Mouse (Mus musculus) left cerebral cortex, adult 2 months (tissue): ENCODE measurements around the gene Art3. TPM values are rescaled to one million over a fixed set of nuclear protein-coding genes. Genes with fewer than 3 reads are reported as not detected.
A peak's percentile ranks its signal among the peaks of the same experiment; 100 is the strongest.

ENCODE experiments used
- DNase-seq, 2 experiments: peaks; one replicate each; pipeline ENCODE4 v3.0.0; 2021 to 2022; ENCODE audit warnings: low spot score in 2 of 2, mixed read lengths in 1 of 2; ENCODE audit errors: extremely low spot score in 1 of 2
- H3K27ac ChIP-seq: fragments of 200-600 bp; 2 replicates; pipeline ENCODE4 v1.8.1; 2022
- H3K4me3 ChIP-seq: fragments of 200-600 bp; 2 replicates; pipeline ENCODE4 v1.8.1; 2022
- CTCF ChIP-seq: fragments of 200-600 bp; IDR thresholded peaks from 2 replicates; pipeline ENCODE4 v1.8.1; 2022; ENCODE audit warnings: antibody characterized with exemption, mild to moderate bottlenecking, moderate library complexity
- intact Hi-C: fragments of 180-260 bp; cut with DNase I; formaldehyde crosslinking; loops from one replicate; pipeline ENCODE4 v1.15.1; 2025
- total RNA-seq, 2 experiments: library from RNA; stranded (reverse); gene quantifications; 2 replicates each; pipeline ENCODE4 v1.2.3; 2021

Gene Art3
- total RNA-seq, 2 experiments from 2014 or later, result 3.8 to 7.5 TPM

GRCm38 (mm10) chr5:92370392-92370791 is 38.8 kb downstream of the Art3 start:
- Histone ChIP-seq H3K4me3 (no peak overlapping the region), H3K27ac (no peak overlapping the region)
- intact Hi-C loops, result no loop called here
- no peak for DNase-seq
- no peak for TF ChIP-seq CTCF

DNA sequence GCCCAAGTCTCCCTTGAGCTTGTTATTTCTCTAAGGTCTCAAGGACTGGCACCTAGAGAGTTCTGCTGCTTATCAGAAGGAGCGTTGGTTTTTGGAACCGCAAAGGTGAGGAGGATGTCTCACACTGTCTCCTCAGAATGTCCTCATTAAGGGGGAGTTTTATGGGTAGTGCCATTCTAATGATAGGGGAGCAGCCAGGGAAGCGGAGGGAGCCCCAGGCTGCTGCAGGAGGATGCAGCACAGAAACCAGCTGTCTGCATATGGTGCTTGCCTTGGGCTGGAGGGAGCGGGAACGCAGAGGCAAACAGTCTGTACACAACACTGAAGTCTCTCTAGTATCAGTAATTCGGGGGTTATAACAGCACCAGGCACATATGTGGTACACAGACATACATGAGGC is 39.3 kb downstream of the Art3 start:
- TF ChIP-seq CTCF, result no peak
- intact Hi-C loops, result no loop called here

GRCm38 (mm10) chr5:92371361-92371976 is 39.8 kb downstream of the Art3 start:
- Histone ChIP-seq H3K27ac (no peak overlapping the region), H3K4me3 (no peak overlapping the region)
- DNase-seq, result no peak
- intact Hi-C loops, result no loop called here
- no peak for TF ChIP-seq CTCF

More for the DNA sequence above, 39.3 kb downstream of the Art3 start:
- no peak overlapping the region for H3K27ac ChIP-seq
- DNase-seq, result no peak
- no peak overlapping the region for H3K4me3 ChIP-seq

GRCm38 (mm10) chr5:92372605-92373004 is 41.0 kb downstream of the Art3 start:
- TF ChIP-seq CTCF, result no peak
- intact Hi-C loops, result no loop called here
- H3K4me3 ChIP-seq, result no peak overlapping the region
- H3K27ac ChIP-seq, result no peak overlapping the region
- DNase-seq, result no peak

GRCm38 (mm10) chr5:92374721-92375142 is 43.1 kb downstream of the Art3 start:
- DNase-seq, result no peak
- TF ChIP-seq CTCF, result no peak
- H3K4me3 ChIP-seq, result no peak overlapping the region
- intact Hi-C loops, result no loop called here
- H3K27ac ChIP-seq, result no peak overlapping the region

- Histone ChIP-seq H3K4me3 (no peak overlapping the region), H3K27ac (no peak overlapping the region)
- no peak for DNase-seq
- no peak for TF ChIP-seq CTCF
- intact Hi-C loops, result no loop called here
Measured at GRCm38 (mm10) chr5:92375368-92375767, 43.7 kb downstream of the Art3 start.

DNA sequence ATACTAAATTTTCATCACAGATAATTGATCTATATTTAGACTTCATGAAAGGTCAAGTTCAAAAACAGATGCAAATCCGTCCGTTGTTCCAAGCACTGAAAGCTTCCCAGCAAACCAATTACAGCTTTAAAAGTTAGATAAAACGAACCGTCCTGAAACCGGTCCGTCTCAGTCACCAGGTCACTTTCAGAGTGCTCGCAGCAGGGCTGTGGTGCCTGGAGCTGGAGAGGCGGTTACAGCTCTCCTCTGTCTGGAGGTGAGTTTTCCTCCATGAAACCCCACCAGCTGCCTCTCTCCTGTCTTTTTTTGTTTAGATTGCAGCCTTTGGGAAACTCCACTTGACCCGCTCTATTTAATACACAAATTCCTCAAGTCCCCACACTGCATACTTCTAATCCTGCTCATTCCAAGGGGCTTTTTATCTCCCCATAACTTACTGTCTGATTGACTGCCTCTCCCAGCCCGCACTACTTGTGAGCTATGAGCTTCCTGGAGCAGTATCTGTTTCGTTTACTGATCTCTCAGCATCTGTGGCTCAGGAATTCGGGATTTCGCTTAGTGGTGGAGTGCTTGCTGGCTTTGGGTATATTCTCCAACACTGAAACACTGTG is 45.3 kb downstream of the Art3 start:
- no peak overlapping the region for H3K4me3 ChIP-seq
- H3K27ac ChIP-seq, result no peak overlapping the region
- no peak for TF ChIP-seq CTCF
- intact Hi-C loops, result no loop called here
- no peak for DNase-seq

DNA sequence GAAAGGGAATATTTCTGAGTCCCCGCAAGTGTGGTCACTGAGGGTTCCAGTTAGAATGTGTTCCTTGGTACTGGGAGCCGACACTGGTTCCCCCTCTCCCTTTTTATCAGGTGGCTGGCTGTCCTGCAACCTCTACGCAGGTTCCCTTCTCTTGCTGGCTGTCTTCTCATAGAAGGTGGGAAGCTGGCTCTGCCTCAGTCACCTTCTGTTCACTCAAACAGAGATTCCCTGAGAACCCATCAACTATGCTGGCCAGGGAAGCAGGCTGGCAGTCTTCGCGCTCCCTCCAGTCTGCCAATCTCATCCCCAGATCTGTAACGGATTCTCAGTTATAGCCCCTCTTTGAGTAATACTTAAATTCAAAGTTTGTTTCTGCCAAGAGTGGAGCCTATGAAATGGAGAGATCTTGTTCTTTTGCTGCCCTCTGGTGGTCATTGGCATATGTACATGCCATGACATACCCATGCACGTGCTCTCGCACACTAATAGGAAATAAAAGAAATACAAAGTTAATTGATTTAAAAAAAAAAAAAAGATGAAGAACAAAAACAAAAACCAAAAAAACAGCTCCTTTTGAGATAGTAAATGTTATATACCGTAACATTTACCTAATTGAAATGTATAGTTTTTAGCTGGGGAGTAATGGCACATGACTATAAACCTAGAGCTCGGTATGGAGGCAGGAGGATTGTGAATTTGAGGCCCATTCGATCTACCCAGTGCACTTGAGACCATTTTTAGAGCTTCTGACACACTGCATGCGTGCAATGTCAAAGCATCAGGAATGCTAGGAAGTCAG is 50.1 kb downstream of the Art3 start:
- peak; percentile 89 for TF ChIP-seq CTCF
- H3K27ac ChIP-seq, result no peak overlapping the region
- H3K4me3 ChIP-seq, result no peak overlapping the region
- peak; percentile 74 to 75 for DNase-seq
- intact Hi-C loops, result loop anchor here (1.0 kb wide), 1 partner anchor 69 kb away; no protein-coding TSS in a partner anchor

DNA sequence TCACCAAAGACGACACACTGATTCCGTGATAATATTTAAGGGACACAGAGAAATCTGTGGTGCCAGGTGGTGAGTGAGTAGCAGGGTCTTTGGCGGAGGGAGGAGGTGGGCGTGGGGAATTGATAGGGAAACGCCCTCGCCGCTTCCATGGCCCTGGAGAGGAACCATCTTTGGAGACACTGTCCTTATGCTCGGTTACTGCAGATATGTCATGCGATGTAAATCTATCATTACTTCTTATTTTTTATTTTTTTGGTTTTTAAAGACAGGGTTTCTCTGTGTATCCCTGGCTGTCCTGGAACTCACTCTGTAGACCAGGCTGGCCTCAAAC is 50.7 kb downstream of the Art3 start:
- intact Hi-C loops, result no loop called here
- no peak for DNase-seq
- no peak for TF ChIP-seq CTCF
- Histone ChIP-seq H3K27ac (no peak overlapping the region), H3K4me3 (no peak overlapping the region)

- DNase-seq, result no peak
- intact Hi-C loops, result no loop called here
- TF ChIP-seq CTCF, result no peak
- Histone ChIP-seq H3K27ac (no peak overlapping the region), H3K4me3 (no peak overlapping the region)
Measured at GRCm38 (mm10) chr5:92383747-92384146, 52.1 kb downstream of the Art3 start.

DNA sequence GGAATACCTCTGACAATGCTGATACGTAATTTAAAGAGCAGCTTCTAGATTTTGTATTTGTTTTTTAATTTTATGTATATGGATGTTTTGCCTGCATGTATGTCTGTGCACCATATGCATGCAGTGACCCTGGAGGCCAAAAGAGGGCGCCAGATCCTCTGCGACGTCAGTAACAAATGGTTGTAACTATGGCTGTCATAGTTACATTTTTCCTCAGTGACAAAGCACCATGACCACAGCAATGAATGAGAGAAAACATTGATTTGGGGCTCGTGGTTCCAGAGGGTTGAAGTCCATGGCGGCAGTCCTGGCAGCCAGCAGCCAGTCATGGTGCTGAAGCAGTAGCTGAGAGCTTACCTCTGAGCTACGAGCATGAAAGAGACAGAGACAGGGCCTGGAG is 53.2 kb downstream of the Art3 start:
- H3K27ac ChIP-seq, result no peak overlapping the region
- intact Hi-C loops, result no loop called here
- no peak overlapping the region for H3K4me3 ChIP-seq
- peak; percentile 50 for TF ChIP-seq CTCF
- no peak for DNase-seq

GRCm38 (mm10) chr5:92386102-92386501 is 54.5 kb downstream of the Art3 start:
- Histone ChIP-seq H3K4me3 (no peak overlapping the region), H3K27ac (no peak overlapping the region)
- DNase-seq, result no peak
- intact Hi-C loops, result no loop called here
- TF ChIP-seq CTCF, result no peak
